Mouse (Mus musculus): ENCODE measurements at regions not wholly inside any gene's neighbourhood (a gene's known extent, or its start where the extent isn't known, plus 50 kb on each side); places are given as distances from the start of the nearest gene placed in this dataset.

GRCm38 (mm10) chr5:101163112-101163511, 317.6 kb downstream of the Gpat3 start:
- no peak for DNase-seq (ENCODE audit: extremely low spot score, low spot score)

GRCm38 (mm10) chr5:101157416-101157815, 311.9 kb downstream of the Gpat3 start:
- no peak for DNase-seq (ENCODE audit: extremely low spot score, low spot score)

GRCm38 (mm10) chr5:101146345-101146744, 300.8 kb downstream of the Gpat3 start:
- DNase-seq (ENCODE audit: extremely low spot score, low spot score): no peak

GRCm38 (mm10) chr5:101124941-101125453, 279.5 kb downstream of the Gpat3 start:
- no peak for DNase-seq (ENCODE audit: extremely low spot score, low spot score)

GRCm38 (mm10) chr5:101122914-101123313, 277.4 kb downstream of the Gpat3 start:
- DNase-seq (ENCODE audit: extremely low spot score, low spot score): no peak

GRCm38 (mm10) chr5:101120509-101121201, 275.1 kb downstream of the Gpat3 start:
- no peak for DNase-seq (ENCODE audit: extremely low spot score, low spot score)

GRCm38 (mm10) chr5:101112151-101112769, 266.7 kb downstream of the Gpat3 start:
- no peak for DNase-seq (ENCODE audit: extremely low spot score, low spot score)

- DNase-seq (ENCODE audit: extremely low spot score, low spot score): no peak
Measured at GRCm38 (mm10) chr5:101111619-101112018, 266.1 kb downstream of the Gpat3 start.

- no peak for DNase-seq (ENCODE audit: extremely low spot score, low spot score)
Measured at GRCm38 (mm10) chr5:101100975-101101699, 255.6 kb downstream of the Gpat3 start.

GRCm38 (mm10) chr5:101091027-101091598, 245.6 kb downstream of the Gpat3 start:
- no peak for DNase-seq (ENCODE audit: extremely low spot score, low spot score)

GRCm38 (mm10) chr5:101090415-101091026, 245.0 kb downstream of the Gpat3 start:
- DNase-seq (ENCODE audit: extremely low spot score, low spot score): no peak

GRCm38 (mm10) chr5:101085199-101085598, 239.7 kb downstream of the Gpat3 start:
- no peak for DNase-seq (ENCODE audit: extremely low spot score, low spot score)

- DNase-seq (ENCODE audit: extremely low spot score, low spot score): no peak
Measured at GRCm38 (mm10) chr5:101082611-101083010, 237.1 kb downstream of the Gpat3 start.

GRCm38 (mm10) chr5:101064308-101064707, 218.8 kb downstream of the Gpat3 start:
- no peak for DNase-seq (ENCODE audit: extremely low spot score, low spot score)

- DNase-seq (ENCODE audit: extremely low spot score, low spot score): no peak
Measured at GRCm38 (mm10) chr5:101063254-101063653, 217.7 kb downstream of the Gpat3 start.

- DNase-seq (ENCODE audit: extremely low spot score, low spot score): no peak
Measured at GRCm38 (mm10) chr5:101051591-101051990, 206.1 kb downstream of the Gpat3 start.

GRCm38 (mm10) chr5:101040488-101040887, 195.0 kb downstream of the Gpat3 start:
- DNase-seq (ENCODE audit: extremely low spot score, low spot score): no peak

GRCm38 (mm10) chr5:101032968-101033367, 187.5 kb downstream of the Gpat3 start:
- no peak for DNase-seq (ENCODE audit: extremely low spot score, low spot score)

GRCm38 (mm10) chr5:101032147-101032900, 186.8 kb downstream of the Gpat3 start:
- DNase-seq (ENCODE audit: extremely low spot score, low spot score): no peak

GRCm38 (mm10) chr5:101024796-101025195, 179.3 kb downstream of the Gpat3 start:
- no peak for DNase-seq (ENCODE audit: extremely low spot score, low spot score)

- DNase-seq (ENCODE audit: extremely low spot score, low spot score): no peak
Measured at GRCm38 (mm10) chr5:101023784-101024183, 178.3 kb downstream of the Gpat3 start.

Measured in neural tube, embryonic 10.5 days (tissue).